Mouse (Mus musculus) lung, postnatal 0 days (tissue): ENCODE measurements at regions not wholly inside any gene's neighbourhood (a gene's known extent, or its start where the extent isn't known, plus 50 kb on each side); places are given as distances from the start of the nearest gene placed in this dataset.

Source experiments
- CTCF ChIP-seq: IDR thresholded peaks from 2 replicates; pipeline ENCODE4 v1.5.1; 2016; ENCODE audit warnings: antibody characterized with exemption, mild to moderate bottlenecking
- EP300 ChIP-seq: IDR thresholded peaks from 2 replicates; pipeline ENCODE4 v1.6.1; 2016; ENCODE audit warnings: antibody characterized with exemption, mild to moderate bottlenecking, control low read depth

DNA sequence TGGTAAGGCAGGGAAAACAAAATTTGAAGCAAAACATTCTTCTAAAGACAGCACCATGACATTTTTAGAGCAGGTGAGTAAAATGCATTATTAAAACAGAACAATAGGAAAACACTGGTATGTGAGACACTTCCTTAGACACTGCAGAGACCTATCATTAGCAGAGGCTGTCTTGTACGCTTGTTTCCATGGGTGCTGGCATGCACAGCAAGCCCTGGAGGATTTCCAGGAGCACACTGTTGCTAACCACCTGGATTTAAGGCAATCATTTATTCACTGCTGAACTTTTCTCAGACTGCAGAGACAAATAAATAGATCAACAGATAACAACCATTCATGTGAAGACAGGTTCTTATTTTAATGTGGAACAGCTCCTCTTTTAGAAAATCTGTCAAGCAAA, 127.7 kb downstream of the Pros1 start:
- no peak for TF ChIP-seq EP300
- no peak for TF ChIP-seq CTCF
